Mouse (Mus musculus) lung, embryonic 15.5 days (tissue): ENCODE measurements around the gene Ptprj. TPM values are rescaled to one million over a fixed set of nuclear protein-coding genes. Genes with fewer than 3 reads are reported as not detected.
"Not testable (repeated sequence)": the region's sequence is repeated elsewhere in the genome, so short reads cannot be mapped to it uniquely, and the experiment has no call there.

Source experiments
- ATAC-seq: fragments of 200-750 bp; cut with Nextera tagmentation; 2 replicates; pipeline ENCODE4 v1.8.0; 2017; ENCODE audit warnings: moderate number of reproducible peaks, borderline replicate concordance; ENCODE audit not compliant: low FRiP score, low TSS enrichment; ENCODE audit errors: extremely low read depth
- H3K27ac ChIP-seq: fragments of 300-500 bp; sonication (generic); 2 replicates; pipeline ENCODE4 v1.5.1; 2015; ENCODE audit warnings: moderate library complexity, mild to moderate bottlenecking, inconsistent platforms
- H3K27me3 ChIP-seq: fragments of 300-500 bp; sonication (generic); 2 replicates; pipeline ENCODE4 v1.6.1; 2015; ENCODE audit warnings: inconsistent platforms
- H3K36me3 ChIP-seq: fragments of 300-500 bp; sonication (generic); 2 replicates; pipeline ENCODE4 v1.6.1; 2015; ENCODE audit warnings: inconsistent platforms
- H3K4me1 ChIP-seq: fragments of 300-500 bp; sonication (generic); 2 replicates; pipeline ENCODE4 v1.6.1; 2015; ENCODE audit warnings: inconsistent platforms
- H3K4me2 ChIP-seq: fragments of 300-500 bp; sonication (generic); 2 replicates; pipeline ENCODE4 v1.6.1; 2015; ENCODE audit warnings: inconsistent platforms, mild to moderate bottlenecking, moderate library complexity
- H3K4me3 ChIP-seq: fragments of 300-500 bp; sonication (generic); 2 replicates; pipeline ENCODE4 v1.5.1; 2015; ENCODE audit warnings: mild to moderate bottlenecking, inconsistent platforms
- H3K9ac ChIP-seq: fragments of 300-500 bp; sonication (generic); 2 replicates; pipeline ENCODE4 v1.6.1; 2015; ENCODE audit warnings: inconsistent platforms
- H3K9me3 ChIP-seq: fragments of 300-500 bp; sonication (generic); 2 replicates; pipeline ENCODE4 v1.6.1; 2016; ENCODE audit warnings: inconsistent platforms
- WGBS: fragments of 180-500 bp; shearing (Covaris S2); methylation state at CpG from one replicate; pipeline ENCODE4 v1.1.7; 2015; 5-methylcytosine and 5-hydroxymethylcytosine counted together
- polyA plus RNA-seq: library from polyadenylated mRNA; unstranded; fragments of >200 nt; fragmentation: Nextera tagmentation; extraction: Ambion mirVana; gene quantifications from 2 replicates; pipeline ENCODE4 v1.2.1, GENCODE M21; 2015

Ptprj gene
- polyA plus RNA-seq, 1 experiment from 2014 or later: 3.4 TPM

GRCm38 (mm10) chr2:90463735-90464134 is 116.7 kb downstream of the Ptprj start:
- Histone ChIP-seq H3K36me3 (0 out of 2 replicates have a peak, but pooled peaks cover 6% of the 10 kb centered on the region), H3K4me3 (no peak overlapping the region), H3K4me1 (no peaks in the 10 kb centered on the region), H3K4me2 (no peak overlapping the region), H3K9me3 (no peaks in the 10 kb centered on the region), H3K9ac (no peak overlapping the region), H3K27me3 (no peaks in the 10 kb centered on the region), H3K27ac (no peak overlapping the region)
- 83% methylated on average over 5 of the region's 5 CpGs for WGBS
- ATAC-seq: no peak

DNA sequence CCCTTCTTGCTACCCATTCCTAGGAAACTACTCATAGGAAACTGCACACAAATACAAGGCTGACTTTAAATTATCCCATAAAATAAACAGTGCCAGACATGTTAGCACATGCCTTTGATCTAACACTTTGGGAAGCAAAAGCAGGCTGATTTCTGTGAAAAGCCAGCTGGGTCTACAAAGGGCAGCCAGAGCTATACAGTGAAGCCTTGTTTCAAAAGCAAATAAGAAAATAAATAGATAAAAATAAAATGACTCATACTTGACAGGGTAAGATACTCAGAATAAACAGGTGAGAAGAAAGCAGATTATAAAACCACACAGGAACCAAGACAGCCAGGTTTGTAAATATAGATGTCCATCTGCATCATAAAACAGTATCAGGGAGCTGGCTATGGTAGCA is 118.2 kb downstream of the Ptprj start:
- no peak for ATAC-seq
- H3K27ac ChIP-seq: no peak overlapping the region

DNA sequence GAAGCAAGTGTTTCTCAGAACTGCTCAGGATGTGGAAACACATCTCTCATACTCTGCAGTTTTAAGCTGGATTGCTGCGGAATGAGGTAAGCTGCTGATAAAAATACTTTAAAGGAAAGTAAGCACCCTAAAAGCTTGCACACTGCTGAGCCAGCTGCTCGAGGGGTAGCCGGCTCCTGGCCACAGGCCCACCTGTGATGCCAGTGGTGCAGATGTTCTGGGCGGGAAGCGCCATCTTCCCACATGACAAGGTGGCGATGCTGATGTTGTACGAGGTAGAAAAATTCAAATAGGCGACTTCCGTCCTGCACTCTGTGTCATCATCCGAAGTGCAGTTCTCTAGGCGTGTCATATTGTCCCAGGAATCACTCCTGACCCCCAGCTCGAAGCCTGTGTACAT is 122.5 kb downstream of the Ptprj start:
- Histone ChIP-seq H3K4me3 (no peak overlapping the region), H3K9me3 (no peaks in the 10 kb centered on the region), H3K4me2 (no peak overlapping the region), H3K27me3 (no peaks in the 10 kb centered on the region), H3K9ac (no peak overlapping the region), H3K4me1 (no peaks in the 10 kb centered on the region), H3K27ac (no peak overlapping the region), H3K36me3 (0 out of 2 replicates have a peak, but pooled peaks cover 6% of the 10 kb centered on the region)
- no peak for ATAC-seq
- WGBS: 77% methylated on average over 12 of the region's 12 CpGs

More for the DNA sequence above, 118.2 kb downstream of the Ptprj start:
- Histone ChIP-seq H3K9ac (no peak overlapping the region), H3K4me3 (no peak overlapping the region), H3K9me3 (no peaks in the 10 kb centered on the region), H3K4me1 (no peaks in the 10 kb centered on the region), H3K27me3 (no peaks in the 10 kb centered on the region), H3K36me3 (0 out of 2 replicates have a peak, but pooled peaks cover 6% of the 10 kb centered on the region), H3K4me2 (no peak overlapping the region)

DNA sequence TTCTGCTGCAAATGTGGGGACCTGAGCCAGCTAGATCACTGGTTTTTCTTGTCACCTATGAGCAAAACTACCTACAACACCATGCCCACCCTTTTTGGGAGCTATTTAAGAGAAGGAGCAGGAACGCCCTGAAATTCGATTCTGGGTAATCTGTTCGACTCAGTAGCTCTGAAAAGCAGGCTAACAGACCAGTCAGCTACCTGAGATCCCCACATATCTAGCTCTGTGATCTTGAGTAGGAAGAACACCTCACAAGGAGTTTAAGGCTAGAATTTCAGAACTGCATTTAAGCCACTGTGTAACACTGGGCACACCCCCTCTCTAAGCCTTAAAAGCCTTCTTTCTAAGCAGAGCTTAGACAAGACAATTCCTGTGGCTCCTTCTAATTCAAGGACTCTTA is 128.1 kb downstream of the Ptprj start:
- no peak for ATAC-seq
- H3K4me1 ChIP-seq: no peaks in the 10 kb centered on the region
- no peak overlapping the region for H3K27ac ChIP-seq
- H3K27me3 ChIP-seq: no peaks in the 10 kb centered on the region
- H3K9ac ChIP-seq: no peak overlapping the region
- H3K4me3 ChIP-seq: no peak overlapping the region
- no peaks in the 10 kb centered on the region for H3K9me3 ChIP-seq
- 67% methylated on average over 3 of the region's 3 CpGs for WGBS
- no peaks in the 10 kb centered on the region for H3K36me3 ChIP-seq
- no peak overlapping the region for H3K4me2 ChIP-seq

DNA sequence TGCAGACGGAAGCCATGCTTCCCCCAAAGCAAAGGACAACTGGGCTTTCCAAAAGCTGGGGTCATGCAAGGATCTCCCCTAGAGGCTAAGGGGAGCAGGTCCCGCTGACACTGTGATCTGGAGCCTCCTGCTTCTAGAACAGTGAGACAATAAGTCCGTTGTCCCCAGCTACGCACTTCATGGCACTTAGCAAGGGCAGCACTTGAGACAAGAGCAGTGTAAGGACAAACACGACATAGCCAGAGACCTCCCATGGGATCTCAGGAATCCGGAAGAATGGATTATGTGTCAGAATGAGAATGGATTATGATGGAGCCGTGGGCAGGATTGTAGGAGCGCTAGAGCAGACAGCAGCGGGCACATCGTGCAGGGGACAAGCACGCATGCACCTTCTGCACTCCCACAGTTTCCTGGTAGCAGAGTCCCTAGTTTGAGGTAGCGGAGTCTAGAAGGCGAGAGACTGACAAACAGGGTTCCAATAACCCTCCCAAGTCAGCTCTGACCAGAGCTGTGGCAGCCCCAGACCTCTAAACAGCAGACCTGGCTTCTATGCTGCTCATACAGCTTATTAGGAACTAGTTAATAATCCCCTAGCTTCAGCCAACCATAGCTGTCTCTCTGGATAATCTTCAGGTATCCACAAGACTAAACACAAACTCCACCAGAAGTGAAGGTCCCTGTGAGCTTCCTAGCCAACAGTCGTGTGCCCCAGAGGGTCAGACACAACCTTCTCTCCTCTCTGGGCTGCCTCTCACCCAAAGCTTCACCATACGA is 131.3 kb downstream of the Ptprj start:
- Histone ChIP-seq H3K27ac (peak overlapping the region; percentile 37; the same call in 1 of the 2 replicates), H3K36me3 (no peaks in the 10 kb centered on the region), H3K9ac (no peak overlapping the region), H3K4me1 (no peaks in the 10 kb centered on the region), H3K27me3 (no peaks in the 10 kb centered on the region), H3K9me3 (no peaks in the 10 kb centered on the region), H3K4me2 (0 out of 2 replicates have a peak overlapping the region, but pooled peaks have one; percentile 16), H3K4me3 (no peak overlapping the region)
- ATAC-seq: peak; percentile 79
- 54% methylated on average over 15 of the region's 15 CpGs for WGBS

GRCm38 (mm10) chr2:90443811-90444210 is 136.6 kb downstream of the Ptprj start:
- H3K9me3 ChIP-seq: no peaks in the 10 kb centered on the region
- 57% methylated on average over 5 of the region's 5 CpGs for WGBS
- no peak overlapping the region for H3K9ac ChIP-seq
- no peak overlapping the region for H3K4me3 ChIP-seq
- no peaks in the 10 kb centered on the region for H3K36me3 ChIP-seq
- H3K4me1 ChIP-seq: no peaks in the 10 kb centered on the region
- ATAC-seq: no peak
- H3K27ac ChIP-seq: no peak overlapping the region
- no peaks in the 10 kb centered on the region for H3K27me3 ChIP-seq
- no peak overlapping the region for H3K4me2 ChIP-seq

DNA sequence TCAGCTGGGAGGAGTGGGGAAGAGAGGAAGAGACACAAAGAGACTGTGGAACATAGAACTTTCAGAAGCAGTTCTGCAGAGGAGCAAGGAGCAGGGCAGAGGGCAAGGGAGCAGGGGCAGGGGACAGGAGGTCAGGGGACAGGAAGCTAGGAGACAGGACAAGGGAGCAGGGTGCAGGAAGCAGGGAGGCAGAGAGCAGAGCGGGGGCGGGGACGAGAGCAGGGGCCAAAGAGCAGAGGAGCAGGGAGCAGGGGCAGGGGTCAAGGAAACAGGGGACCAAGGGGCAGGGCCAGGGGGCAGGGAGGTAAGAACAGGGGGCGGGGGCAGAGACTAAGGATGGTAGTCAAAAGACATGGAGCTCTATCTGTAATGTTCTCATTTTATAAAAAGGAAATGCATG is 138.6 kb downstream of the Ptprj start:
- H3K4me3 ChIP-seq, H3K9me3 ChIP-seq, ATAC-seq: not testable (repeated sequence)

GRCm38 (mm10) chr2:90440169-90440568 is 140.3 kb downstream of the Ptprj start:
- H3K27me3 ChIP-seq, ATAC-seq, H3K4me2 ChIP-seq, H3K27ac ChIP-seq, H3K36me3 ChIP-seq, H3K4me1 ChIP-seq, H3K9ac ChIP-seq, H3K9me3 ChIP-seq, H3K4me3 ChIP-seq: not testable (repeated sequence)

More for the DNA sequence above, 138.6 kb downstream of the Ptprj start:
- H3K27me3 ChIP-seq, H3K9ac ChIP-seq, H3K4me1 ChIP-seq, H3K36me3 ChIP-seq, H3K27ac ChIP-seq, H3K4me2 ChIP-seq: not testable (repeated sequence)
- WGBS: 68% methylated on average over 4 of the region's 4 CpGs

- not testable (repeated sequence) for H3K9ac ChIP-seq, H3K4me2 ChIP-seq, H3K4me1 ChIP-seq, H3K27me3 ChIP-seq, H3K4me3 ChIP-seq, ATAC-seq, H3K9me3 ChIP-seq, H3K36me3 ChIP-seq, H3K27ac ChIP-seq
- WGBS: 85% methylated on average over 1 of the region's 5 CpGs
Observed at GRCm38 (mm10) chr2:90437453-90437852, 143.0 kb downstream of the Ptprj start.

GRCm38 (mm10) chr2:90429782-90430181 is 150.7 kb downstream of the Ptprj start:
- ATAC-seq, H3K4me1 ChIP-seq, H3K27ac ChIP-seq, H3K4me3 ChIP-seq, H3K4me2 ChIP-seq, H3K36me3 ChIP-seq, H3K9me3 ChIP-seq, H3K27me3 ChIP-seq, H3K9ac ChIP-seq: not testable (repeated sequence)
- no CpG with 5 or more reads among the region's 4 CpGs for WGBS

GRCm38 (mm10) chr2:90428988-90429717 is 151.3 kb downstream of the Ptprj start:
- WGBS: 71% methylated on average over 1 of the region's 11 CpGs
- not testable (repeated sequence) for H3K27me3 ChIP-seq, H3K9me3 ChIP-seq

GRCm38 (mm10) chr2:90424937-90425336 is 155.5 kb downstream of the Ptprj start:
- WGBS: no CpG with 5 or more reads among the region's 4 CpGs
- H3K4me2 ChIP-seq, H3K36me3 ChIP-seq, H3K27ac ChIP-seq, ATAC-seq, H3K9me3 ChIP-seq, H3K4me3 ChIP-seq, H3K27me3 ChIP-seq, H3K9ac ChIP-seq, H3K4me1 ChIP-seq: not testable (repeated sequence)

More at GRCm38 (mm10) chr2:90428988-90429717, 151.3 kb downstream of the Ptprj start:
- H3K9ac ChIP-seq, H3K4me1 ChIP-seq, H3K4me3 ChIP-seq, H3K36me3 ChIP-seq, ATAC-seq, H3K27ac ChIP-seq, H3K4me2 ChIP-seq: not testable (repeated sequence)
